Mouse (Mus musculus) liver, postnatal 0 days (tissue): ENCODE results near the gene Il11. TPM values are rescaled to one million over a fixed set of nuclear protein-coding genes. Genes with fewer than 3 reads are reported as not detected.

Source experiments
- ATAC-seq: fragments of 200-750 bp; cut with Nextera tagmentation; 2 replicates; pipeline ENCODE4 v1.8.0; 2017; ENCODE audit warnings: mild to moderate bottlenecking, moderate library complexity
- DNase-seq: peaks from one replicate; pipeline ENCODE4 v3.0.0-alpha.2; 2016
- H3K27ac ChIP-seq: fragments of 300-500 bp; sonication (generic); 2 replicates; pipeline ENCODE4 v1.5.1; 2014; ENCODE audit warnings: antibody characterized with exemption, moderate library complexity, mild to moderate bottlenecking, low read depth
- H3K27me3 ChIP-seq: fragments of 300-500 bp; sonication (generic); 2 replicates; pipeline ENCODE4 v1.6.1; 2014; ENCODE audit warnings: low read length, control low read depth, mixed read lengths; ENCODE audit not compliant: insufficient read depth
- H3K36me3 ChIP-seq: fragments of 300-500 bp; sonication (generic); replicated peaks from 2 replicates; pipeline ENCODE4 v1.6.1; 2014; ENCODE audit warnings: mild to moderate bottlenecking, control low read depth, low read length, moderate library complexity, mixed read lengths; ENCODE audit not compliant: insufficient read depth
- H3K4me1 ChIP-seq: fragments of 300-500 bp; sonication (generic); 2 replicates; pipeline ENCODE4 v1.6.1; 2014; ENCODE audit warnings: antibody characterized with exemption, mild to moderate bottlenecking, control low read depth; ENCODE audit not compliant: insufficient read depth
- H3K4me2 ChIP-seq: fragments of 300-500 bp; sonication (generic); 2 replicates; pipeline ENCODE4 v1.6.1; 2014; ENCODE audit warnings: low read depth, mild to moderate bottlenecking, low read length, moderate library complexity, mixed read lengths
- H3K4me3 ChIP-seq: fragments of 300-500 bp; sonication (generic); 2 replicates; pipeline ENCODE4 v1.5.1; 2014; ENCODE audit warnings: low read depth, low read length
- H3K9ac ChIP-seq: fragments of 300-500 bp; sonication (generic); replicated peaks from 2 replicates; pipeline ENCODE4 v1.6.1; 2014; ENCODE audit warnings: mild to moderate bottlenecking, moderate library complexity
- H3K9me3 ChIP-seq: fragments of 300-500 bp; sonication (generic); 2 replicates; pipeline ENCODE4 v1.6.1; 2016; ENCODE audit warnings: mild to moderate bottlenecking, control low read depth, low read length, mixed read lengths
- CTCF ChIP-seq: sonication (generic); IDR thresholded peaks from 2 replicates; pipeline ENCODE4 v1.5.1; 2016; ENCODE audit warnings: antibody characterized with exemption, low read depth
- EP300 ChIP-seq: IDR thresholded peaks from 2 replicates; pipeline ENCODE4 v1.6.1; 2016; ENCODE audit warnings: antibody characterized with exemption, low read depth, mild to moderate bottlenecking
- WGBS: fragments of 180-500 bp; shearing (Covaris S2); extraction: QIAGEN DNeasy Blood & Tissue Kit; methylation state at CpG from one replicate; pipeline ENCODE4 v1.1.7; 2014; ENCODE audit not compliant: insufficient replicate concordance; 5-methylcytosine and 5-hydroxymethylcytosine counted together
- polyA plus RNA-seq: library from polyadenylated mRNA; unstranded; fragments of >200 nt; fragmentation: Nextera tagmentation; extraction: Ambion mirVana; gene quantifications from 2 replicates; pipeline ENCODE4 v1.2.1, GENCODE M21; 2015

Il11 gene
- polyA plus RNA-seq, 1 experiment from 2014 or later: not detected

DNA sequence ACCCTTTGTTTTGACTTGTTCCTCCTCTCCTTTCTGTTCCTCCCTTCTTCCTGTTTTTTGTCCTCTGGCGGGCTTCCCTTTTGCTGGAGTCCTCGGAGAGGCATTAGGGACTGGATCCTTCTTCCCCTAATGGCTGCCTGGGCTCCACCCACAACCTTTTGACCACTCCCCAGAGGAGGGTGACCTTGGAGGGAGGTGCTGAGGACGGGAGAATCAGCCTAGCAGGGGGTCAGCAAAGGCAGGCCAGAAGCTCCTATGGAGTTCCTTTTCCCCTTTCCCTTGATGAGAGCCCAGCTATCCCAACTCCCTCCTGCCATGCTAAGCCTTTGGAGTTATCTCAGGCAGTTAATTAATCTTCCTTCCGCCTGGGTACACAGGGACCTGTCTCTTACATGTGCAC lies 41.5 kb downstream of the Il11 start:
- Histone ChIP-seq H3K27ac (peak overlapping the region; percentile 94), H3K4me1 (peaks cover 50% of the 10 kb centered on the region), H3K9ac (peak overlapping the region; percentile 89), H3K27me3 (no peaks in the 10 kb centered on the region), H3K9me3 (no peaks in the 10 kb centered on the region), H3K36me3 (peaks cover 35% of the 10 kb centered on the region), H3K4me2 (peak overlapping the region; percentile 96), H3K4me3 (peak overlapping the region; percentile 96)
- no peak for TF ChIP-seq CTCF
- TF ChIP-seq EP300: no peak
- WGBS: 7% methylated on average over 4 of the region's 4 CpGs
- ATAC-seq (no peak), DNase-seq (peak; percentile 79)

DNA sequence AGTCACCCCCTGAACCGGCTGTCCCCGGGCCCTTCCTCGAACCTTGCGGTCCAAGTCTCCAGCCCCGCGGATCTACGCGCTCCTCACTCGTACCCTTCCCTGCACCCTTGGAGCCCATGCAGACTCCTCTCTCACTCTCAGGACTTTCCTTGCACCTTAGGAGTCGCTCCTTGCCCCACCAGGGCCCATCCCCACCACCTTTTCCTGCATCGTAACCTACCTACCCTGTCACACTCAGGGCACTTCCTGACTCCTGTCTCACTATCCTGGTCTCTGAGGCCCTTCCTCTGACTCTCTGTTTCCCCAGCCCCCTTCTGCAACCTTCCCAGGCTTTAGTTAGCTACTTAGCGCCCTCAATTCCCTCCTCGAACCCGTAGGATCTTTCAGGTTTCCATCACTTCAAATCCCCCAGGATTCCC lies 42.3 kb downstream of the Il11 start:
- Histone ChIP-seq H3K4me3 (peak overlapping the region; percentile 96), H3K4me1 (peaks cover 45% of the 10 kb centered on the region), H3K9me3 (no peaks in the 10 kb centered on the region), H3K27ac (peak overlapping the region; percentile 94), H3K4me2 (peak overlapping the region; percentile 96), H3K9ac (peak overlapping the region; percentile 89), H3K36me3 (peaks cover 27% of the 10 kb centered on the region), H3K27me3 (no peaks in the 10 kb centered on the region)
- ATAC-seq: peak; percentile 1
- 0% methylated on average over 9 of the region's 14 CpGs for WGBS
- TF ChIP-seq EP300 (no peak), CTCF (no peak)
- no peak for DNase-seq

DNA sequence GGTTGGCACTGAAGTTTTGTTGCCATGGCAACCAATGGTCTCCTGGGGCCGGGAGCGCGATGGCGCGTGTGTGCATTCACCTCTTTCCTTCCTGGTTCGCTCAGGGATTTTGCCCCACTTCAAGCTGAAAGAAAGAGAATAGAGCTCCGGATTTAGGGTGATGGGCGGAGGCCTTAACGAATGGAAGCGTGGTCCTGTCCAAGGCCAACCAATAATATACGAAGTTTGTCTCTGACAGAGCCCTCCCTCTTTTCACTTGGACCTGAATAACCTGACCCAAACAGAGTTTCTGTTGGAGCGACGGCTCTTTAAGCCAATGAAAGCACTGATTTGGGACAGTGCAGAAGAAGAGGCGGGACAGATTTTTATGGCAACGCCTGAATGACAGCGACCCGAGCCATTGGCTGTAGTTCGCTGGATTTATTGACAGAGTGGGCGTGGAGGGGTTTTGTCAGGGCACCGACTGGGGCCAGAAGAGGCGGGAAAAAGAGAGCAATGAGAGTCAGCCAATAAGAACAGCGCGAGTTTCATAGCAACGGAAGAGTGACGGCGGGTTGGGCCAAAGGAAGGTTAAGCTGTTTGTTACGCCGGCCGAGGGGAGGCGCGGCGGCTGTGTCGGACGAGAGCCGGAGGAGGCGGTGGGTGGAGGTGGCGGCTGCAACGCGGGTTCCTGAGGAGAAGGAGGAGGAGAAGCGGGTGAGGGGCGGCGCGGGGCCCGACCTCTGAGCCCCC lies 42.9 kb downstream of the Il11 start, which contains the start of gene Kmt5c:
TSS of gene Kmt5c (plus strand) at position 572 of the 732 bp plus-strand sequence.
- H3K27me3 ChIP-seq: no peaks in the 10 kb centered on the region
- WGBS: under 1% methylated on average over 41 of the region's 44 CpGs
- ATAC-seq (peak; percentile 90), DNase-seq (peak; percentile 94)
- TF ChIP-seq EP300: peak; percentile 85
- TF ChIP-seq CTCF: peak; percentile 48
- peak within 1 kb of the TSS; percentile 89 for H3K9ac ChIP-seq
- H3K4me2 ChIP-seq: peak within 1 kb of the TSS; percentile 96
- H3K4me1 ChIP-seq: peaks cover 42% of the 10 kb centered on the region
- H3K9me3 ChIP-seq: no peaks in the 10 kb centered on the region
- peaks cover 23% of the 10 kb centered on the region for H3K36me3 ChIP-seq
- peak within 1 kb of the TSS; percentile 96 for H3K4me3 ChIP-seq
- H3K27ac ChIP-seq: peak within 1 kb of the TSS; percentile 94

DNA sequence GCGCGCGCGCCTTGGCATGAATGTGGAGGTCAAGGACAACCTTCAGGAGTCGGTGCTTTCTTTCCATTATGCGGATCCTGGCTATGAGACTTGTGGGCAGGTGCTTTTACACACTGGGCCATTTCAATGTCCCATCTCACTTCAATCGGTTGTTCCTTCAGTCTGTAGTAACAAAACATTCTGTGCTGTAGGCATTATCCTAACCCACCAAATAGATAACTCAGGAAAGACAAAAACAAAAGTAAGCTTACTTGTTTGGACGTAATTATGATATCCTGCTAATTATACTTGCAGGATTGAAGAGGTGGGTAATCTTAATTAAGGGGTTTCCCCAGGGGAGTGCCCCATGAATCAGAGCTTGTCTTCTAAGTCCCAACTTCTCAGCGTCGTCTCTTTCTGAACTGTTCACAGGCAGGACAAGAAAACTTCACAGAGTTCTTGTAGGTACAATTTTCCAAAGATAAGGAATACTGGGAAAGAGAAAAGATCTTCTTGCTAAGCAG lies 43.6 kb downstream of the Il11 start:
- Histone ChIP-seq H3K36me3 (peaks cover 17% of the 10 kb centered on the region), H3K4me3 (peak overlapping the region; percentile 96), H3K9me3 (no peaks in the 10 kb centered on the region), H3K27me3 (no peaks in the 10 kb centered on the region), H3K27ac (peak overlapping the region; percentile 72), H3K4me1 (peaks cover 40% of the 10 kb centered on the region), H3K4me2 (peak overlapping the region; percentile 96), H3K9ac (no peak overlapping the region)
- 53% methylated on average over 10 of the region's 10 CpGs for WGBS
- TF ChIP-seq CTCF: no peak
- TF ChIP-seq EP300: no peak
- DNase-seq (no peak), ATAC-seq (no peak)

GRCm38 (mm10) chr7:4732968-4733392 lies 49.7 kb downstream of the Il11 start:
- DNase-seq (no peak), ATAC-seq (peak; percentile 48; the same call in 1 of the 2 replicates)
- Histone ChIP-seq H3K9me3 (no peaks in the 10 kb centered on the region), H3K27me3 (no peaks in the 10 kb centered on the region), H3K4me3 (no peak overlapping the region), H3K27ac (no peak overlapping the region), H3K9ac (no peak overlapping the region), H3K36me3 (no peaks in the 10 kb centered on the region), H3K4me1 (peaks cover 6% of the 10 kb centered on the region), H3K4me2 (0 out of 2 replicates have a peak overlapping the region, but pooled peaks have one; percentile 20)
- TF ChIP-seq CTCF: peak; percentile 51
- TF ChIP-seq EP300: peak; percentile 55
- 20% methylated on average over 6 of the region's 6 CpGs for WGBS

DNA sequence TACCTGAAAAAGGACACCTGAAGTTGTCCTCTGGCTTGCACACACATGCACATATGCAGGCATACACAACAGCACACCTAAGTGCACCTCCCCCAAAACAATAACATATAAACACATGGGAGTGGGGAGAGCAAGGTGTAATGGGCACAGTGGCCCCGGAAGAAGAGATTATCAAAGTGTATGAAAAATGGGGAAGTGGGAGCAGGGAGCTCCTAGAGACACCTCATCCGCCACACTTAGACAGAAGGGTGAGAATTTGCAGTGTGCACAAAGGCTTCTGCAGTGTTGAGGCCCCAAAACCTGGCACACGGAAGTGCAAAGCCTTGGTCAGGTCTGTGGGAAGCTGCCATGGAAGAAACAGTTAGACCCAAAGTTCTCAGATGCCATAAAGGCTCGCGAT lies 51.6 kb downstream of the Il11 start:
- H3K4me1 ChIP-seq: peaks cover 6% of the 10 kb centered on the region
- no peak for DNase-seq
- no peaks in the 10 kb centered on the region for H3K9me3 ChIP-seq
- no peak overlapping the region for H3K4me2 ChIP-seq
- H3K9ac ChIP-seq: no peak overlapping the region
- H3K36me3 ChIP-seq: no peaks in the 10 kb centered on the region
- 57% methylated on average over 5 of the region's 5 CpGs for WGBS
- no peak overlapping the region for H3K27ac ChIP-seq
- H3K27me3 ChIP-seq: no peaks in the 10 kb centered on the region
- ATAC-seq: no peak
- TF ChIP-seq EP300 (no peak), CTCF (no peak)
- no peak overlapping the region for H3K4me3 ChIP-seq
